Mouse (Mus musculus) heart, embryonic 11.5 days (tissue): ENCODE measurements around the gene Emid1. TPM values are rescaled to one million over a fixed set of nuclear protein-coding genes. Genes with fewer than 3 reads are reported as not detected.

Experiments
- ATAC-seq: fragments of 200-750 bp; cut with Nextera tagmentation; replicated peaks from 2 replicates; pipeline ENCODE4 v1.8.0; 2017; ENCODE audit warnings: moderate library complexity; ENCODE audit not compliant: insufficient number of reproducible peaks, low FRiP score, low TSS enrichment
- H3K27ac ChIP-seq: fragments of 300-500 bp; sonication (generic); 2 replicates; pipeline ENCODE4 v1.5.1; 2014; ENCODE audit warnings: mild to moderate bottlenecking, low read depth, low read length
- H3K27me3 ChIP-seq: fragments of 300-500 bp; sonication (generic); 2 replicates; pipeline ENCODE4 v1.6.1; 2014; ENCODE audit warnings: mild to moderate bottlenecking, low read length, mixed read lengths; ENCODE audit not compliant: control insufficient read depth, insufficient read depth
- H3K36me3 ChIP-seq: fragments of 300-500 bp; sonication (generic); 2 replicates; pipeline ENCODE4 v1.6.1; 2014; ENCODE audit warnings: mild to moderate bottlenecking, low read length, moderate library complexity, mixed read lengths; ENCODE audit not compliant: control insufficient read depth, insufficient read depth
- H3K4me1 ChIP-seq: fragments of 300-500 bp; sonication (generic); 2 replicates; pipeline ENCODE4 v1.6.1; 2014; ENCODE audit warnings: low read length; ENCODE audit not compliant: control insufficient read depth, insufficient read depth
- H3K4me2 ChIP-seq: fragments of 300-500 bp; sonication (generic); 2 replicates; pipeline ENCODE4 v1.6.1; 2014; ENCODE audit warnings: mild to moderate bottlenecking, moderate library complexity
- H3K4me3 ChIP-seq: fragments of 300-500 bp; sonication (generic); 2 replicates; pipeline ENCODE4 v1.5.1; 2014; ENCODE audit warnings: low read depth, low read length
- H3K9ac ChIP-seq: fragments of 300-500 bp; sonication (generic); 2 replicates; pipeline ENCODE4 v1.6.1; 2014; ENCODE audit warnings: mild to moderate bottlenecking, low read depth, low read length, moderate library complexity
- H3K9me3 ChIP-seq: fragments of 300-500 bp; sonication (generic); replicated peaks from 2 replicates; pipeline ENCODE4 v1.6.1; 2016; ENCODE audit warnings: low read length; ENCODE audit not compliant: control insufficient read depth
- WGBS: fragments of 180-500 bp; shearing (Covaris S2); extraction: QIAGEN DNeasy Blood & Tissue Kit; methylation state at CpG from one replicate; pipeline ENCODE4 v1.1.7; 2014; ENCODE audit not compliant: insufficient replicate concordance; 5-methylcytosine and 5-hydroxymethylcytosine counted together
- polyA plus RNA-seq: library from polyadenylated mRNA; unstranded; fragments of >200 nt; fragmentation: Nextera tagmentation; extraction: Ambion mirVana; gene quantifications from 2 replicates; pipeline ENCODE4 v1.2.1, GENCODE M21; 2014

Gene Emid1
- polyA plus RNA-seq, 1 experiment from 2014 or later, result 6.8 TPM

DNA sequence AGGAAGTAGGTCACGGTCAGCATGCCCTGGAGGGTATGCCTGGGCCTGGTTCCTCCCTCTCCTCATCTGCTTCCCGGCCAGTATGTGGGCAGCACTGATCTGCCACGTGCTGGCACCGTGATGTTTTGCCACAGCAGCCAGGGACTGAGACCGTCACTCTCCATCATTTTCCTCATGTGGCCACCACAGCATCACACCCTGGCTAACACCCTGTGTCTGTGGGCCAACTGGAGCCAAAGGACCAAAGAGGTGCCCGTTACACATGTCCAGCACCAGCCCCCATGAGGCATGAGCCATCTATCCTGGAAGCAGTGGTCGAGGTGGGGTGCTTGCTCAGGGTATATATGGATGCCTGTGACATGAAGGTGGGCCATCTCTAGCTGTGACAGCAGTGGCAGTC, 23.1 kb upstream of the Emid1 start:
- Histone ChIP-seq H3K9me3 (no peaks in the 10 kb centered on the region), H3K4me3 (no peak overlapping the region), H3K36me3 (no peaks in the 10 kb centered on the region), H3K4me1 (peaks cover 3% of the 10 kb centered on the region), H3K9ac (no peak overlapping the region), H3K4me2 (no peak overlapping the region), H3K27ac (no peak overlapping the region), H3K27me3 (no peaks in the 10 kb centered on the region)
- no peak for ATAC-seq
- WGBS, result 86% methylated on average over 7 of the region's 7 CpGs

DNA sequence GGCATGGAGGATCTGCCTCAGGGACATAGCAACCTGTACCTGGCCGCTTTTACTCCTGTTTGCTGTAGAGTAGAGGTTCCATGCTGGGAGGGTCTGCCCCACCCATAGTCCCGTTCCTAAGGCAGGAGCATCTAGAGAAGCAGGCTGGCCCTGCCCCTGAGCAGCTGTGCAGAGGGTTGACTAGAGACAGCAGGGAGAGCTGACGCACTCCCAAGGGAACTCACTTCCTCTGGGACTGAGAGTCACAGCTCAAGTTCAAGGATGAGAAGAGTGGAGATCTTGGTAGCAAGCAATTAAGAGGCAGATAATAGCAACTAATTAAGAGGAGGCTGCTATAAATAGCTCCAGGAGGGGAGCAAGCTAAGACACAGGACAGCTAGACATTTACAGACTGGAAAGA, 20.8 kb upstream of the Emid1 start:
- H3K4me1 ChIP-seq, result peaks cover 3% of the 10 kb centered on the region
- ATAC-seq, result no peak
- H3K27me3 ChIP-seq, result no peaks in the 10 kb centered on the region
- H3K9ac ChIP-seq, result no peak overlapping the region
- WGBS, result 36% methylated on average over 3 of the region's 3 CpGs
- H3K4me3 ChIP-seq, result no peak overlapping the region
- H3K4me2 ChIP-seq, result no peak overlapping the region
- H3K27ac ChIP-seq, result no peak overlapping the region
- no peaks in the 10 kb centered on the region for H3K9me3 ChIP-seq
- H3K36me3 ChIP-seq, result no peaks in the 10 kb centered on the region

DNA sequence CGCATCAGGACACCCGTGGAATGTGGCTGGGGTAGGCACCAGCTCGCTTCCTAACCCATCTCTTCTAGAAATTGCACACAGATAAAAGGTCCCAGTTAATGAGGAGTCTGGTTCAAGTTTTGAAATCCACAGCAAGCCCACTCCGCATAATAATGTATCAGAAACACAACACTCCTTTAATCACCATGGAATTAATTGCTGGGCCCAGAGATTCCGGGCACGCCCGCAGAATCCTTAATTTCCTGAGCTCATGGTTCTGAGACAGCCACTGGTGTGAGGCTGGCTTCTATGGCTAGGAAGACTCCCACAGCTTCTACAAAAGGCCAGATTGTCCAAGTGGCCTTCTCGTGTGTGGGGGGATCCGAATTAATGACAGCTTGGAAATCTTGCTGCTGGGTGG, 15.3 kb upstream of the Emid1 start:
- peaks cover 21% of the 10 kb centered on the region for H3K4me1 ChIP-seq
- no peak overlapping the region for H3K4me2 ChIP-seq
- H3K4me3 ChIP-seq, result no peak overlapping the region
- H3K27me3 ChIP-seq, result no peaks in the 10 kb centered on the region
- ATAC-seq, result no peak
- H3K36me3 ChIP-seq, result no peaks in the 10 kb centered on the region
- no peaks in the 10 kb centered on the region for H3K9me3 ChIP-seq
- H3K27ac ChIP-seq, result no peak overlapping the region
- 78% methylated on average over 9 of the region's 9 CpGs for WGBS
- H3K9ac ChIP-seq, result no peak overlapping the region

DNA sequence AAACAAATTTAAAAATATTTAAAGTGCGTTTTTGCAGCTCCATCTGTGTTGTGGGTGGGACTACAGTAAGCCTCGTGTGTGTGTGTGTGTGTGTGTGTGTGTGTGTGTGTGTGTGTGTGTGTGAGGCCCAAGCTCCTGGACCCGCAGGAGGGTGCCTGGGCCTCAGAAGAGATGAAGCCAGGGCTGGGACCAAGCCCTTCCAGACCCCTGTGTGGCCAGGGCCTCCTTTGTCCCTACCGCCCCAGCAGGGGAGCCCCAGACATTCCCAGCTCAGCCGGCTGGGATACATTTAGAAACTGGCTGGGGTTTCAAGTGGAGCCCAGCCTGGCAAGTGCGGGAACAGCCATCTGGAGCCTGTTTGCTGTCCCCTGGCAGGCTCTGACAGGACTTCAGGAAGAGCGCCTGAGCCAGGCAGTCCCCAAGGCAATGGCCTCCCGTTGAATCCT, 13.4 kb upstream of the Emid1 start:
- H3K4me2 ChIP-seq, result no peak overlapping the region
- WGBS, result 14% methylated on average over 8 of the region's 8 CpGs
- H3K4me1 ChIP-seq, result peaks cover 21% of the 10 kb centered on the region
- ATAC-seq, result peak; percentile 74
- peak overlapping the region; percentile 75 for H3K27ac ChIP-seq
- H3K9ac ChIP-seq, result 0 out of 2 replicates have a peak overlapping the region, but pooled peaks have one; percentile 6
- H3K4me3 ChIP-seq, result no peak overlapping the region
- no peaks in the 10 kb centered on the region for H3K36me3 ChIP-seq
- H3K27me3 ChIP-seq, result no peaks in the 10 kb centered on the region
- 0 out of 2 replicates have a peak, but pooled peaks cover 2% of the 10 kb centered on the region for H3K9me3 ChIP-seq

DNA sequence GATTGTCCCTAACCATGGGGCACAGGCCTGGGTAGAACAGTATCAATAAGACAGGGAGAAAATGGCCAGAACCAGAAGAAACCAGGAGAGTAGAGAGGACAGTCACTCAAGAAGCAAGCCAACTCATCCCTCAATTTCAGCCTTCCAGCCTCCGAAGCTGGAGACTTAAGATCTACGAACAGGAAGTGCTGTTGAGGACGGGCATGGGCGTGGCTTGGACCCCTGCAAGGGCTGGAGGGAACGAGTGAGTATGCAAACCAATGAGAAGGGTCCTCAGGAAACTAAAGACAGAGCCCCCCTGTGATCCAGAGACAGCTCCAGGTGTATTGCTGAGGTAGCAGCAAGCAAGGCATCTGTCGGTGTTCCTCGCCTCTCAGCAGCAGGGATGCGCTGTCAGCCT, 12.3 kb upstream of the Emid1 start:
- no peak overlapping the region for H3K4me3 ChIP-seq
- H3K36me3 ChIP-seq, result no peaks in the 10 kb centered on the region
- ATAC-seq, result no peak
- H3K9me3 ChIP-seq, result 0 out of 2 replicates have a peak, but pooled peaks cover 2% of the 10 kb centered on the region
- H3K4me1 ChIP-seq, result peaks cover 21% of the 10 kb centered on the region
- 29% methylated on average over 8 of the region's 8 CpGs for WGBS
- no peak overlapping the region for H3K9ac ChIP-seq
- no peaks in the 10 kb centered on the region for H3K27me3 ChIP-seq
- no peak overlapping the region for H3K4me2 ChIP-seq
- H3K27ac ChIP-seq, result no peak overlapping the region

DNA sequence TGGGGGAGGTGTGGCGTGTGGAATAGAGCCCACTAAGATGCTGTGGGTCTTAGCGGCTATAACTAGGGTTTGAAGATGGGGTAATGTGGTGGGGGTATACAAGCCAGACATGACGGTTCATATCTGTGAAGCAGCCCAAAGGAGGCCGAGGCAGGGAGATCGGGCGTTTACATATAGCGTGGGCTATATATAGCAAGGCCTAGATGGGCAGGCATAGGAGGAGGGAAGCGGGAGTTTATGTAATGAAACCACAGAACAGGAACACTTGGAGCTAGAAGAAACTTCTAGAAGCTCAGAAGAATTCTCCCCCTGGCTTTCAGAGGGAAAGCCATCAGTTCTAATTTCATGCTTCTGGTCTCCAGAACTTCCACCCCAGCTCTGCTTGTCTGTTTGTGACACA, 11.4 kb upstream of the Emid1 start:
- peaks cover 21% of the 10 kb centered on the region for H3K4me1 ChIP-seq
- ATAC-seq, result no peak
- no peak overlapping the region for H3K27ac ChIP-seq
- H3K27me3 ChIP-seq, result no peaks in the 10 kb centered on the region
- H3K36me3 ChIP-seq, result no peaks in the 10 kb centered on the region
- no peak overlapping the region for H3K4me3 ChIP-seq
- WGBS, result 72% methylated on average over 8 of the region's 8 CpGs
- H3K9me3 ChIP-seq, result 0 out of 2 replicates have a peak, but pooled peaks cover 2% of the 10 kb centered on the region
- no peak overlapping the region for H3K4me2 ChIP-seq
- no peak overlapping the region for H3K9ac ChIP-seq

DNA sequence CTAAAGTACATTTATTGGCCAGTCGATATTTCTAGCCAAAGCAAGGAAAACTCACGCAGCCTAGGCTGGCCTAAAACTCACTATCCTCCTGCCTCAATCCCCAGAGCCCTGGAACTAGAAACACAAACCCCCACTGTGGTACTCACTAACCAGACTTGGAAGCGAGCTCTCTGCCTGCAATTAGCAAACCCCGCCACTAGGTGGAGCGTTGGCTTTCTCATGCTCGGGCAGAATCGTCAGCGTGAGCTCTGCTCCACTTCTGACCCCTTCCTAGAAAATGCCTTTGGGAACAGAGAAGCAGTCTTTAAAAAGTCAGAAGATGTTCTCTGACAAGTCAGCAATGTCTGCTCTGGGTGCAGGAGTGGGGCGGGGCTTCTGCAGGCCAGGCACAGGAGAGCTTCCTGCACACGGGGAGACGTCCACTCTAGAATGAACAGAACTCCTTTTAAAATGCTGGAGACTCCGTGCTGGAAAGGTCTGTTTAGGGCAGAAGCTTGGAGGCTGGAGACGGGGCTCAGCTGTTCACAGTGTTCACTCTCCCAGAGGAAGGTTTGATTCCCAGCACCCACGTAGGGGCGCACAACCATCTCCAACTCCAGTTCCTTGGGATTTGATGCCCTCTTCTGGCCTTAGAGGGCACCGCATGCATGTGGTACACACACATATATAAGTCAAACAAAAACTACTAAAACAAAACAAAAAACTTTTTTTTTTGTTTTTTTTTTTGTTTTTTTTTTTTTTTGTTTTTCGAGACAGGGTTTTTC, 8.8 kb upstream of the Emid1 start:
- Histone ChIP-seq H3K4me2 (no peak overlapping the region), H3K27me3 (no peaks in the 10 kb centered on the region), H3K9ac (no peak overlapping the region), H3K4me3 (no peak overlapping the region), H3K4me1 (peaks cover 16% of the 10 kb centered on the region), H3K9me3 (0 out of 2 replicates have a peak, but pooled peaks cover 2% of the 10 kb centered on the region), H3K27ac (no peak overlapping the region), H3K36me3 (no peaks in the 10 kb centered on the region)
- WGBS, result 72% methylated on average over 17 of the region's 17 CpGs
- ATAC-seq, result no peak

DNA sequence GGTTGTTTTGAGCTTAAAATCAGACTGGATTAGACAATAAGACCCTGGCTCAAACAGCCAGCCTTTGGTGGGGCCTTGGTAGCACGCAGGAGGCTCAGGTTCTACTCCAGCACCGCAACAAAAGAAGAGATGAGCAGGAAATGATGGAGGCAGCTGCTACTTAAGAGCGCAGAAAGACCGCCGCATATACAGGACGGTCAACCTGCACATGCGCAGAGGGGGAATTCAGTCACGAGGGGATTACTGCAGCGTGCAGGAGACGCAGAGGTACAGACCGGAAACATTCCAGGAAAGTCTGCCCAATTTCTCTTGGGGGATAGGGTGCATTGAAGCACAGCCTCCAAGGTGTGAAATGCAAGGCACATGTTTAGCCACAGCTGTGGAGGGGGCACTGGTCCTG, 6.0 kb upstream of the Emid1 start:
- no peak overlapping the region for H3K27ac ChIP-seq
- 90% methylated on average over 11 of the region's 11 CpGs for WGBS
- H3K9me3 ChIP-seq, result 0 out of 2 replicates have a peak, but pooled peaks cover 2% of the 10 kb centered on the region
- 0 out of 2 replicates have a peak, but pooled peaks cover 3% of the 10 kb centered on the region for H3K27me3 ChIP-seq
- no peak for ATAC-seq
- no peak overlapping the region for H3K4me3 ChIP-seq
- peaks cover 9% of the 10 kb centered on the region; the same call in 1 of the 2 replicates for H3K4me1 ChIP-seq
- H3K9ac ChIP-seq, result no peak overlapping the region
- H3K36me3 ChIP-seq, result no peaks in the 10 kb centered on the region
- no peak overlapping the region for H3K4me2 ChIP-seq
